Mouse (Mus musculus): ENCODE data around the gene Thnsl1. TPM values are rescaled to one million over a fixed set of nuclear protein-coding genes. Genes with fewer than 3 reads are reported as not detected.
"Not testable (repeated sequence)": the region's sequence is repeated elsewhere in the genome, so short reads cannot be mapped to it uniquely, and the experiment has no call there.

Gene Thnsl1
- polyA plus RNA-seq, 1 experiment, result 6.0 TPM

DNA sequence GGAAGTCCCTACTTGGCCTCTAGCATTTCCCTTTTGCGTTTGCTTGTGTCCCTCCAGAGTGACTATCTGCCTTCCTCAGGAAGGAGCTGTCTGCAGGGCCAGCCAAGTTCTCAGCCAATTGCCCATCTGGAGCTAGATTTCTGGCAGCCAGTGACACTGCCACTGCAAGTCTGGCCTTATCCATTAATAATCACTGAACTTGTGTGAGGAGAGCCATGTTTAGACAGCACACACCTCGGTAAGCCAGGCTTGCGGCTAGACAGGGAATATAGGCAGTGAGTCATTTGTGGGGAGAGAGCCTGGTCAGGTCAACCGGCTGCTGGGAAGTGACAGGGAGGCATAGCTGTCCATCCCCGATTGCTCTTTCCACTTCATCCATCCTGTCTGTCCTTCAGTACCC lies 31.3 kb downstream of the Thnsl1 start:
- no peak for DNase-seq (ENCODE audit: low spot score)

DNA sequence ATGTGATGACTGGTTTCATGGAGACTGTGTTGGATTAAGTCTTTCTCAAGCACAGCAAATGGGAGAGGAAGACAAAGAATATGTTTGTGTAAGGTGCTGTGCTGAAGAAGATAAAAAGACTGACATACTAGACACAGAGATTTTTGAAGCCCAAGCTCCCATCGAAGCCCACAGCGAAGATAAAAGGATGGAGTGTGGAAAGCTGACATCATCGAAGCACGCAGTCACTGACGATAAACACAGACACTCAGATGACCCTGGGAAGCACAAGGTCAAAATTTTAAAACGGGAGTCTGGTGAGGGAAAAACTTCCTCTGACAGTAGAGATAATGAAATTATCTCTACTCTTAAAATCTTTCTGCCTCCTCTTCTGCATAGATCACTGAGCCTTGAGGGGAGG lies 38.6 kb downstream of the Thnsl1 start:
- DNase-seq (ENCODE audit: low spot score), result not testable (repeated sequence)

DNA sequence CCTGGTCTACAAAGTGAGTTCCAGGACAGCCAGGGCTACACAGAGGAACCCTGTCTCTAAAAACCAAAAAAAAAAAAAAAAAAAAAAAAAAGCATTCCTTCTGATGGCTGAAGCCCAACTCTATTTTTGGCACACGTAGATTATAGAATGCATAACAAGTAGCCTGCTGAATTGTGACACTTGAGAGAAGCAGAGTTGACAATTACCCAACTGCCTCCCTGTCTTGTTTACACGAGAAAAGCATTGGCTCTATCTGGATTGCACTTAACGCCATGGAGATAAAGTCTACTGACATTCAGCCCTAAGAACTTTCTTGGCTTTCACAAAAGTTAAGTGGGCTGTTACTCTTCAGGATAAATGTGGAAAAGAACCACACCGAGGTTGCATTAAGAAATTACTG lies 39.5 kb downstream of the Thnsl1 start:
- no peak for DNase-seq (ENCODE audit: low spot score)

DNA sequence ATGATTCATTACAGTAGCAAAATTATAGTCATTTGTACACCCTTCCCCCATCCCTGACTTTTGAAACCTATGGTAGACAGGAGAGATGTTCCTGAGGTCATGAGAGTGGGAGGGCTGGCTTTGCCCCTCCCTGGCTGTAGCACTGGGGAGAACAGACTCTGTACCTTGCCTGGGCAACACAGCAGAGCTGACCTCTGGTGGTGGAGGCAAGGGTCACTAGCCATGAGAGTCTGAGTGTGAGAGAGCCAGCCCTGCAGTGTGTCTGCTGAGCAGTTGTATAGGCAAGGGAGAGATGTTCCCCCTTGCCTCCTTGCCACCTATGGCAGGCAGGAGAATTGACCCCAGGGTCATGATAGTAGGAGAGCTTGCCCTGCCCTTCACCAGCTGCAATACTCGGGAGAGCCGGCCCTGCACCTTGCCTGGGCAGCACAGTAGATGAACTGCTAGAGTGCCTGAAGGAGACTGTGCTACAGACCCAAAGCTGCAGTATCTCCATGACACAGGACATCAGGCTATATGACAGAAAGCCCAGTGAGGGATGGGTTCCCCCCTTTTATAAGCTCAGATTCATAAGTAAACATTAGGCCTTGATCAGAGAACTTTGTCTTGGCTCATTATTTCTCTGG lies 40.1 kb downstream of the Thnsl1 start:
- no peak for DNase-seq (ENCODE audit: low spot score)

DNA sequence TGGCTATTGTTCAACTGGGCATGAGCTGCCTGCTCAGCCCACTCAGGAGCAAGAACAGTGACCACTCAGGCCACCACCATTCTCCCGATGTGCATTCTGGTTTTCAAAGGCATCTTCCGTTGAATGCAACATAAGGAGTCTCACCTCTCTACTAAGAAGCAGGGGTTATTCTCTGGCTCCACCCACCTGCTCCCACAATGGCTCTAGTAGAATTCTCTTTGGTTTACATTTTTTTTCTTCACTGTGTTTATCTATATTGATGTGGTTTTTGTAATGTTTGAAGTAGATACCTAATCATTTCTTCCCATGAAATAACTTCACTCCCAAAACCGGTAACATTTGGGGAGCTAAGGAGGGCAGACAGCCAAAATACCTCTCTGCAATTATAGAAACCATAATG lies 48.1 kb downstream of the Thnsl1 start:
- no peak for DNase-seq (ENCODE audit: low spot score)

DNA sequence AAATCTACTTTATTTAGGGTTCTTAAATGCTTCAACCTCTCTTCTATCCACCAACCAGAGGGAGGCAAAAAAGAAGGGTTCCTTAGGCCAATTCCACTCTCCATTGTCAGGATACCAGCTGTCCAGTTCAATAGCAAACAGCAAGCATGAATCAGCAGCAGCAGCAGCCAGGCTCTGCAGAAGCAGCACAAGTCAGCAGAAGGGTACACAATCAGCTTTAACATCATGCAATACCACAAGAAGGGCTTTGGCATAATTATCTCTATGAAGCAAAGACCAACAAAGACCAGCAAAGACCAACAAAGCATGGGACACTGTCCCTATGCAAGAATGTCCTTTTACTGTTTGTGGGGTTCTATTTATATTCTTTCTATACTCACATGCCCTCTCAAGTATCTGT lies 48.8 kb downstream of the Thnsl1 start:
- DNase-seq (ENCODE audit: low spot score), result no peak

DNA sequence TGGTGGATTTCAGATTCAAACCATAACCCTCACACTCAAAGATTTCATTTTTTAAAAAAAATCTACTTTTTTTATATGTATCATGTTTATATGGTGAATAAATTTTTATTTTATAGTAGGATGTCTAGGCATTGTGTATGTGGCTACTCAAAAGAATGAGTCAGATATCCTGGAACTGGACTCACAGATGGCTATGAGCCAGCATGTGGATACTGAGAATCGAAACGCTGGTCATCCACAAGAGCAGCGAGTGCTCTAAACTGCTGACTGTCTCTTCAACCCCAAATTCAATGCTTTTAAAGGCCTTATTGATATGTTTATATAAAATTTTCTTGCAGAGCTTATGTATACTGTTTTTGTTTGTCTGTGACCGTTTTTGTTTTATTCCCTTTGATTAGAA lies 52.8 kb downstream of the Thnsl1 start:
- no peak for DNase-seq (ENCODE audit: low spot score)

DNA sequence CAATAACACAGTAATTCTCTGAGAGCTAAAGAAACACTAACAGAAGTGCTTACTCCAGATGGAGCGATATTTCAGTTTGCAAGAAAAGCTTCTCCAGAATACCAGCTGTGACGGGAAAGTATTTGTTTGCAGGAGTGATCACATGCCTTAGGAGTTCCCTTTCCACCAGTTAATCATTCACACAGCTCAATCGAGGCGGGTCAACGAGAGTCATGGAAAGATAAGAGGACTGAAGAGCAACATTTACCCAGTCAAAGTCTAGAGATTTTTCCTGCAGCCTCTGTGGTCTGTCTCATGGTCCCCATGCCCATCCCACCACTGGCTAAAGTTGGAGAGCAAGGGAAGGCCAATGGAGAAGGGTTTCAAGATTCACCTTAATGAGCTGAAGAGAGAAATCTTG lies 53.6 kb downstream of the Thnsl1 start:
- no peak for DNase-seq (ENCODE audit: low spot score)

DNA sequence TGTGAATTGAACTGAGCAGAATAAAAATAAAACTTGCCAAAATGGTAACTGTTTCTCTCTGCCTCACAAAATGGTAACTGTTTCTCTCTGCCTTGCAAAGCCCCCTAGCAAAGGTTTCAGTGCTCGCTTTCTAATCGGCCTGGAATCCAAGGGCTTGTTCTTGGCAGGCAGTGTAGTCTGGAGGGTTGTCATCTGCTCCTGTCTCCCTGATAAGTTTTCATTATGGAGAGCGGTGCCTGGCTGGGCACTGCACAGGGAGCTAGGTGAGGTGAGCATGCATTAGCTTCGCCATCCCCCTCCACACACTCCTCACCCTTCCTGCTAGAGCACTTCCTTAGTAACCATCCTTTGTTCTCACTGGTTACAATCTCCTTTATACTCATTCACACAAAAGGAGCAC lies 54.5 kb downstream of the Thnsl1 start:
- DNase-seq (ENCODE audit: low spot score), result no peak

DNA sequence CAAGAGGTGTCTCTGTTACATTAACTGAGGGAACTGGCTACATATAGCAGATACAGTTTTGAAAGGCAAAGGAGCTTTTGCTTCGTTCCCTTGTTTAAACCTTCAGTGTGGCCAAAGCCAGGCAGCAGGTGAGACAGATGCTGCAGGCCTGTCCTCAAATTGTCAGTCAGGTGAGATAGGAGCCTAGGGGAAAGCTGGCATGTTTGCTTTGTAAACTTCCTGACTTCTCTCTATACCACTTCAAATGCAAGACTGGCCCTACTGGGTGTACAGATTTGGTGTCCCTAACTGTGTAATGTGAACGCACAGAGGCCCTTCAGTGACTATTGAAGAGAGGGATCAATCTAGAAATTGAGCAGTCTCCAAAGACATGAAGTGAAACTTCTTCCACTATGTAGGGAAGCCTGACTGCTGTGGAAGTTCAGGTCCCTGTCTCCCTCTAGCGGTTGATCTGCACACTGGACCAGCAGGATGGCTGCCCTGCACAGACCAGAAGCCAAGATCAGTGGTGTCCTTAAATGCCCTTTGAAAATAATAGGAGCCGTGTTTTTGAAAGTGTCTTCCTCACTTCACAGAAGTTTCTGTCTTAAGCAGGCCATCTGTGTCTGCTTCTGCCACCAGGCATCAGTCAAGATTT lies 56.0 kb downstream of the Thnsl1 start:
- DNase-seq (ENCODE audit: low spot score), result no peak

DNA sequence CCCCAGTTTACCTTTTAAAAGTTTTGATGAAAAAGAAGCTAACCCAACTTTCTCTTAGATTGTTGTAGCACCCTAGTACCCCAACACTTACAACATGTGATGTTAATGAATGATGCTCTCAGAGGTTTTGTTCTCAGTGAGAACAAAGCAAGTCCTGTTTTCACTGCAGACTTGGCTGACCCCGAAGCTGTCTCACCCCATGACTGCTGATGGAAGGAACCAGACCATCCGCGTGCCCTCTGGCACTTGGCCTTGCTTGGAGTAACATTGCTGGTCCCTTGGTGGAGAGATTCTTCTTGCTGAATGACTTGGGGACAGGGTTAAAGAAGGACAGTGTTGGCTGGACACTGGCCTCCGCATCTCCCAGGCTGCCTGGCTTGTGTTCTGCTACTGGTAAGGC lies 58.5 kb downstream of the Thnsl1 start:
- DNase-seq (ENCODE audit: low spot score), result no peak

Other genes with a start within 250 kb of the Thnsl1 start
- gene Arhgap21, start 236.8 kb upstream of the Thnsl1 start, polyA plus RNA-seq (2012; rRNA removed), result 14.5 and 25.7 TPM in 2 replicates
- 1.4 and 2.4 TPM in 2 replicates for gene Enkur, start 359 bp upstream of the Thnsl1 start, polyA plus RNA-seq (2012; rRNA removed)
- 0.01 TPM in 2 replicates for gene Gpr158, start 161.8 kb downstream of the Thnsl1 start, polyA plus RNA-seq (2012; rRNA removed)

All from urinary bladder, adult 2 months (tissue).